Mouse (Mus musculus) heart, adult 2 months (tissue): ENCODE data around the gene Tmem169. TPM values are rescaled to one million over a fixed set of nuclear protein-coding genes. Genes with fewer than 3 reads are reported as not detected.

Source experiments
- DNase-seq, 2 experiments: peaks; one replicate each; pipeline ENCODE4 v3.0.0; 2021
- H3K27ac ChIP-seq: fragments of 200-600 bp; 2 replicates; pipeline ENCODE4 v1.8.1; 2022
- H3K27me3 ChIP-seq: fragments of 200-500 bp; 2 replicates; pipeline ENCODE4 v1.6.1; 2012; ENCODE audit warnings: mild to moderate bottlenecking, low read length, inconsistent platforms, mixed read lengths; ENCODE audit not compliant: control insufficient read depth, insufficient read depth
- H3K36me3 ChIP-seq: fragments of 200-500 bp; 2 replicates; pipeline ENCODE4 v1.6.1; 2012; ENCODE audit warnings: low read length, inconsistent platforms; ENCODE audit not compliant: control insufficient read depth, insufficient read depth
- H3K4me1 ChIP-seq: fragments of 200-500 bp; 2 replicates; pipeline ENCODE4 v1.6.1; 2011; ENCODE audit warnings: low read length; ENCODE audit not compliant: control insufficient read depth, insufficient read depth
- H3K4me3 ChIP-seq: fragments of 200-600 bp; 2 replicates; pipeline ENCODE4 v1.8.1; 2022
- H3K79me2 ChIP-seq: fragments of 200-500 bp; replicated peaks from 2 replicates; pipeline ENCODE4 v1.6.1; 2012; ENCODE audit warnings: mild to moderate bottlenecking, inconsistent platforms, low read length, moderate library complexity, mixed read lengths; ENCODE audit not compliant: control insufficient read depth, insufficient read depth
- H3K9ac ChIP-seq: fragments of 200-500 bp; 2 replicates; pipeline ENCODE4 v1.6.1; 2012; ENCODE audit warnings: low read depth, mild to moderate bottlenecking, control low read depth, inconsistent platforms, low read length, mixed read lengths
- CTCF ChIP-seq: fragments of 200-600 bp; IDR thresholded peaks from 2 replicates; pipeline ENCODE4 v1.8.1; 2022; ENCODE audit warnings: antibody characterized with exemption, mild to moderate bottlenecking, moderate library complexity
- EP300 ChIP-seq: fragments of 200-500 bp; IDR thresholded peaks from 2 replicates; pipeline ENCODE4 v1.6.1; 2011; ENCODE audit warnings: low read depth, low read length, control low read depth; ENCODE audit not compliant: insufficient read depth
- POLR2A ChIP-seq: fragments of 200-500 bp; IDR thresholded peaks from 2 replicates; pipeline ENCODE4 v1.6.1; 2011; ENCODE audit warnings: mild to moderate bottlenecking, low read depth, low read length, control low read depth; ENCODE audit not compliant: insufficient read depth
- WGBS: fragments of 180-500 bp; shearing (Covaris S2); methylation state at CpG from one replicate; pipeline ENCODE4 v1.1.7; 2018; 5-methylcytosine and 5-hydroxymethylcytosine counted together
- intact Hi-C: fragments of 180-260 bp; cut with DNase I; formaldehyde crosslinking; loops from one replicate; pipeline ENCODE4 v1.15.1; 2025
- polyA plus RNA-seq: library from polyadenylated mRNA; depleted of rRNA; stranded (reverse); fragments of >200 nt; gene quantifications from 2 replicates; pipeline ENCODE4 v1.2.3, GENCODE M21; 2012
- total RNA-seq, 2 experiments: library from RNA; stranded (reverse); gene quantifications; 2 replicates each; pipeline ENCODE4 v1.2.3; 2021

Gene Tmem169
- total and polyA plus RNA-seq, 3 experiments = 0.04 to 0.16 TPM; not detected in 1

- no peaks in the 10 kb centered on the region for H3K27me3 ChIP-seq
- WGBS = 89% methylated on average over 3 of the region's 3 CpGs
- no peak overlapping the region for H3K4me3 ChIP-seq
- no peak for TF ChIP-seq POLR2A
- TF ChIP-seq EP300 = no peak
- no peak for TF ChIP-seq CTCF
- DNase-seq = no peak
- H3K79me2 ChIP-seq = no peaks in the 10 kb centered on the region
- no peak overlapping the region for H3K27ac ChIP-seq
- intact Hi-C loops = no loop called here
- H3K4me1 ChIP-seq = no peaks in the 10 kb centered on the region
- H3K36me3 ChIP-seq = no peaks in the 10 kb centered on the region
- H3K9ac ChIP-seq = no peak overlapping the region
Measured at GRCm38 (mm10) chr1:72263099-72263498, 21.1 kb upstream of the Tmem169 start.

DNA sequence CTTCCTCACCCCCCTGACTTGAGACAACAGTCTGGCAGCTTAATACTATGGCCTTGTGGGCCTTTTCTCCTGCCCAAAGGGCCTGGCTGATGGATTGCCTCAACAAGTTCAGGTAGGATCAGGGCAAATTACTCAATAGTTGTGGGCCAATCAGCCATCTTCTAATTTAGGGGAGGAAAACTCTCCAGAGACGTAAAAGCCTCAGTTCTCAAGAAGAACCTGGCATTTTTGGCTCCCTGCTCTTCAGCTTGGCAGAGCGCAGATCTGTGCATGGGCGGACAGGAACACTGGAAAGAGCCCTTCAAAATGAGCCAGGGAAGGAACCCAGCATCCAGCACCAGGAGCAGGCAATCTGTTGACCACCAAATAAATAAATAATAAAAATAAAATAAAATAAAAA lies 6.1 kb upstream of the Tmem169 start:
- Histone ChIP-seq H3K79me2 (no peaks in the 10 kb centered on the region), H3K4me3 (no peak overlapping the region), H3K9ac (no peak overlapping the region), H3K4me1 (no peaks in the 10 kb centered on the region), H3K27ac (no peak overlapping the region), H3K27me3 (no peaks in the 10 kb centered on the region), H3K36me3 (no peaks in the 10 kb centered on the region)
- WGBS = 88% methylated on average over 3 of the region's 3 CpGs
- TF ChIP-seq POLR2A (no peak), EP300 (no peak), CTCF (no peak)
- intact Hi-C loops = no loop called here
- DNase-seq = no peak

GRCm38 (mm10) chr1:72282604-72283003 lies 1.6 kb upstream of the Tmem169 start:
- intact Hi-C loops = no loop called here
- TF ChIP-seq EP300 = no peak
- no peak for TF ChIP-seq CTCF
- TF ChIP-seq POLR2A = no peak
- Histone ChIP-seq H3K27ac (no peak overlapping the region), H3K36me3 (no peaks in the 10 kb centered on the region), H3K9ac (no peak overlapping the region), H3K4me1 (peaks cover 2% of the 10 kb centered on the region; the same call in 1 of the 2 replicates), H3K4me3 (no peak overlapping the region), H3K27me3 (no peaks in the 10 kb centered on the region), H3K79me2 (no peaks in the 10 kb centered on the region)
- no peak for DNase-seq
- 84% methylated on average over 1 of the region's 1 CpGs for WGBS

GRCm38 (mm10) chr1:72284539-72284938 lies 370 bp downstream of the Tmem169 start:
- H3K27me3 ChIP-seq = no peaks in the 10 kb centered on the region
- peak overlapping the region; percentile 69; the same call in 1 of the 2 replicates for H3K4me3 ChIP-seq
- no peak overlapping the region for H3K27ac ChIP-seq
- H3K4me1 ChIP-seq = peaks cover 2% of the 10 kb centered on the region; the same call in 1 of the 2 replicates
- H3K79me2 ChIP-seq = no peaks in the 10 kb centered on the region
- intact Hi-C loops = no loop called here
- TF ChIP-seq CTCF (no peak), EP300 (no peak), POLR2A (no peak)
- no peak overlapping the region for H3K9ac ChIP-seq
- DNase-seq = no peak
- no peaks in the 10 kb centered on the region for H3K36me3 ChIP-seq
- 8% methylated on average over 5 of the region's 5 CpGs for WGBS

- peaks cover 2% of the 10 kb centered on the region; the same call in 1 of the 2 replicates for H3K4me1 ChIP-seq
- no peak overlapping the region for H3K4me3 ChIP-seq
- no peaks in the 10 kb centered on the region for H3K79me2 ChIP-seq
- H3K36me3 ChIP-seq = no peaks in the 10 kb centered on the region
- intact Hi-C loops = no loop called here
- WGBS = 31% methylated on average over 5 of the region's 5 CpGs
- no peak for TF ChIP-seq EP300
- TF ChIP-seq CTCF = no peak
- TF ChIP-seq POLR2A = no peak
- no peaks in the 10 kb centered on the region for H3K27me3 ChIP-seq
- H3K9ac ChIP-seq = no peak overlapping the region
- no peak overlapping the region for H3K27ac ChIP-seq
- DNase-seq = no peak
Measured at GRCm38 (mm10) chr1:72286904-72287303, 2.7 kb downstream of the Tmem169 start.

DNA sequence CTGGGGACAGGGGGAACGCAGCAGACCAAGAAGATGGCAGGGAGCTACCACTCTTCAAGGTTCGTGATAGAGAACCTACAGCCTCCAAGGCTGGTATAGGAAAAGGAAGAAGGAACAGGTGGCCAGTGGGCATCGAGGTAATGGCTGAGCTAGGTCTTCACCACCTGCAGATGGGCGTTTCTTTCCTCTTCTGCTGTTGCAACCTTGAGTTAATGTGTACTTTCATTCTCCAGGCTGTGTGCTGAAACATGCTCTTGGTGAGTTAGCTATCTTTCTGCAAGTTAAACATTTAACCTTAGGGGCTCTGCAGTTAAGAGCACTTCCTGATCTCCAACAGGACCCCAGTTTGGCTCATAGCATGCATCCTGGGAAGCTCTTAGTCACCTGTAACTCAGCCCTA lies 3.7 kb downstream of the Tmem169 start:
- Histone ChIP-seq H3K27me3 (no peaks in the 10 kb centered on the region), H3K36me3 (no peaks in the 10 kb centered on the region), H3K9ac (no peak overlapping the region), H3K79me2 (no peaks in the 10 kb centered on the region), H3K4me3 (no peak overlapping the region), H3K27ac (no peak overlapping the region), H3K4me1 (peaks cover 2% of the 10 kb centered on the region; the same call in 1 of the 2 replicates)
- intact Hi-C loops = no loop called here
- no peak for DNase-seq
- TF ChIP-seq POLR2A (no peak), EP300 (no peak), CTCF (no peak)
- WGBS = 80% methylated on average over 4 of the region's 4 CpGs
